Mouse (Mus musculus): Measurements from ENCODE around the gene Ucn3.

GRCm38 (mm10) chr13:3992081-3992480 is 46.9 kb upstream of the Ucn3 start:
- TF ChIP-seq CTCF (IDR thresholded peaks at IDR 0.05; ENCODE audit: insufficient read depth, low read depth, low read length) (no peak), POLR2A (IDR thresholded peaks at IDR 0.05; ENCODE audit: insufficient read depth, low read depth, low read length) (no peak)

Data from olfactory bulb, adult 2 months (tissue).